Mouse (Mus musculus) limb, embryonic 14.5 days (tissue): ENCODE data around the gene Polr2i. TPM values are rescaled to one million over a fixed set of nuclear protein-coding genes. Genes with fewer than 3 reads are reported as not detected.

Source experiments
- ATAC-seq: fragments of 200-750 bp; cut with Nextera tagmentation; 2 replicates; pipeline ENCODE4 v1.8.0; 2017; ENCODE audit warnings: low read depth, moderate number of reproducible peaks, moderate TSS enrichment; ENCODE audit not compliant: low FRiP score
- DNase-seq: peaks from one replicate; pipeline ENCODE4 v3.0.0-alpha.2; 2015; ENCODE audit warnings: low spot score
- H3K27ac ChIP-seq: fragments of 300-500 bp; sonication (generic); replicated peaks from 2 replicates; pipeline ENCODE4 v1.5.1; 2014; ENCODE audit warnings: low read depth, mild to moderate bottlenecking, low read length, moderate library complexity, mixed read lengths
- H3K27me3 ChIP-seq: fragments of 300-500 bp; sonication (generic); 2 replicates; pipeline ENCODE4 v1.6.1; 2014; ENCODE audit warnings: low read length, mixed read lengths; ENCODE audit not compliant: control insufficient read depth, insufficient read depth
- H3K36me3 ChIP-seq: fragments of 300-500 bp; sonication (generic); 2 replicates; pipeline ENCODE4 v1.6.1; 2014; ENCODE audit warnings: mild to moderate bottlenecking, low read length, moderate library complexity, mixed read lengths; ENCODE audit not compliant: control insufficient read depth, insufficient read depth
- H3K4me1 ChIP-seq: fragments of 300-500 bp; sonication (generic); 2 replicates; pipeline ENCODE4 v1.6.1; 2014; ENCODE audit warnings: antibody characterized with exemption, low read length, mixed read lengths; ENCODE audit not compliant: control insufficient read depth, insufficient read depth
- H3K4me2 ChIP-seq: fragments of 300-500 bp; sonication (generic); replicated peaks from 2 replicates; pipeline ENCODE4 v1.6.1; 2014; ENCODE audit warnings: low read depth, mild to moderate bottlenecking, low read length, moderate library complexity; ENCODE audit not compliant: severe bottlenecking
- H3K4me3 ChIP-seq: fragments of 300-500 bp; sonication (generic); replicated peaks from 2 replicates; pipeline ENCODE4 v1.5.1; 2014; ENCODE audit warnings: low read length
- H3K9ac ChIP-seq: fragments of 300-500 bp; sonication (generic); 2 replicates; pipeline ENCODE4 v1.6.1; 2014; ENCODE audit warnings: mild to moderate bottlenecking, low read depth, low read length, moderate library complexity; ENCODE audit not compliant: severe bottlenecking
- H3K9me3 ChIP-seq: fragments of 300-500 bp; sonication (generic); 2 replicates; pipeline ENCODE4 v1.6.1; 2016; ENCODE audit warnings: low read length; ENCODE audit not compliant: control insufficient read depth
- POLR2A ChIP-seq: fragments of 200-500 bp; IDR thresholded peaks from 2 replicates; pipeline ENCODE4 v1.8.0; 2012; ENCODE audit warnings: inconsistent platforms, mild to moderate bottlenecking, moderate library complexity, borderline replicate concordance; ENCODE audit not compliant: insufficient read depth, insufficient read length; ENCODE audit errors: extremely low read depth
- WGBS: fragments of 180-500 bp; shearing (Covaris S2); extraction: QIAGEN DNeasy Blood & Tissue Kit; methylation state at CpG from one replicate; pipeline ENCODE4 v1.1.7; 2014; 5-methylcytosine and 5-hydroxymethylcytosine counted together
- polyA plus RNA-seq, 2 experiments: library from polyadenylated mRNA; depleted of rRNA in 1 of 2; stranded (reverse) in 1 of 2; unstranded in 1 of 2; fragments of >200 nt; fragmentation: Nextera tagmentation in 1 of 2; extraction: Ambion mirVana in 1 of 2; gene quantifications; 2 replicates each; pipeline versions ENCODE4 v1.2.1 to v1.2.3; 2012 to 2014

Gene Polr2i
- polyA plus RNA-seq, 2 experiments, result 186 to 227 TPM

DNA sequence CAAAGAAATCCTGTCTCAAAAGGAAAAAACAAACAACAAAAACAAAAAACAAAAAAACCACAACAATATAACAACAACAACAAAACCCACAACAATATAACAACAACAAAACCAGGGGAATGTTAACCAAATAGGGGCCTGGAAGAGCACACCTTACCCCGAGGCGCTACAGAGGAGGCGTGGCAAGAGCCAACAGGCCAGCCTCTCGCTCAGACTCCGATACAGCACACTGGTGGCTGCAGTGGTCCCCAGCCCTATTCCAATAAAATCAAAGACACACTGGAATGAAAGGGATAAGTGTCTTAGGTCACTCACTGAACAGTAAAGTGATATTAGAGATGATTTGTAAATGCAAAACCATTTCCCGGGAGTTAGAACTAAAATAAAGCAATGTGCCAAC lies 47.8 kb downstream of the Polr2i start:
- Histone ChIP-seq H3K4me2 (peak overlapping the region; percentile 92), H3K36me3 (no peaks in the 10 kb centered on the region), H3K27ac (0 out of 2 replicates have a peak overlapping the region, but pooled peaks have one; percentile 92), H3K9me3 (no peaks in the 10 kb centered on the region), H3K4me3 (peak overlapping the region; percentile 73), H3K27me3 (no peaks in the 10 kb centered on the region), H3K9ac (peak overlapping the region; percentile 50; the same call in 1 of the 2 replicates), H3K4me1 (peaks cover 5% of the 10 kb centered on the region; the same call in 1 of the 2 replicates)
- WGBS, result 2% methylated on average over 6 of the region's 6 CpGs
- no peak for DNase-seq
- TF ChIP-seq POLR2A, result no peak
- no peak for ATAC-seq

DNA sequence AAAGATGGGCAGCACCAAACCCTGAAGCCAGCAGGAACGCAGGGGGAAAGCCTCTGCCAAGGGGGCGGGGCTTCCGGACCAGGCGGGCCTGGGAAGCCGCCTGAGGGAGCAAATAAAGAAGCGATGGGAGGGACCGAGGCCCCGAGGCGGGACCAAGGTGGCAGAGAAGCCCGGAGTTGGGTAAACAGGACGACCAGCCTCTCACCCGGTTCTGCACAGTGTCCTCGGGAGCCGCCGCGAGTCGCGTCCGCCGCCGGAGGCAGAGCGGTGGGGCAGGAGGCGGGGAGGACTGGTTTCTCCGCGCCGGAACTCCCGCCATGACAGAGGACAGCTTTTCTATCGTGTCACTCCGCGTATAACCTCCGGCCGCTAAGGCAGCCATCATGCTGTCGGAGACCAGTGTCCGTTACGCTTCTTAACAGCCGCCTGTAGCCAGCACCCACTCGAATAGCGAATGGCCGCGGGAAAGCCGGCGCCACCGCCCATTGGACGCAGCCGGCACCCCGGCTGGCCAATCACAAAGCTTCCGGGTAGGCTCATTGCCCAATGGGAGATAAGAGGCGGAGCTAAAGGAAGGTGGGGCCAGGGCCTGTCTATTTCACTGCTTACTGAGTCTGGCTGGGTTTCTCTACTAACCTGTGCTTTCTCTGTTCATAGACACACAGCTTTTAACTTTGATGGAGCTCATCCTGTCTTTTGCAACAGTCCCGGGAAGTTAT lies 48.4 kb downstream of the Polr2i start, which contains the start of the genes Thap8 and Wdr62:
Thap8 (plus strand) TSS at position 144 of the 719 bp plus-strand sequence.
Wdr62 (minus strand) TSS at position 469 of the 719 bp plus-strand sequence.
- TF ChIP-seq POLR2A, result 0 out of 2 replicates have a peak, but pooled peaks have one; percentile 35
- peak within 1 kb of the TSS; percentile 92 for H3K4me2 ChIP-seq
- H3K9ac ChIP-seq, result peak within 1 kb of the TSS; percentile 50
- H3K27ac ChIP-seq, result peak within 1 kb of the TSS; percentile 92
- H3K4me3 ChIP-seq, result peak within 1 kb of the TSS; percentile 73
- peak; percentile 97 for DNase-seq
- H3K9me3 ChIP-seq, result no peaks in the 10 kb centered on the region
- ATAC-seq, result peak; percentile 96
- no peaks in the 10 kb centered on the region for H3K36me3 ChIP-seq
- no peaks in the 10 kb centered on the region for H3K27me3 ChIP-seq
- H3K4me1 ChIP-seq, result peaks cover 5% of the 10 kb centered on the region; the same call in 1 of the 2 replicates
- WGBS, result under 1% methylated on average over 49 of the region's 49 CpGs

DNA sequence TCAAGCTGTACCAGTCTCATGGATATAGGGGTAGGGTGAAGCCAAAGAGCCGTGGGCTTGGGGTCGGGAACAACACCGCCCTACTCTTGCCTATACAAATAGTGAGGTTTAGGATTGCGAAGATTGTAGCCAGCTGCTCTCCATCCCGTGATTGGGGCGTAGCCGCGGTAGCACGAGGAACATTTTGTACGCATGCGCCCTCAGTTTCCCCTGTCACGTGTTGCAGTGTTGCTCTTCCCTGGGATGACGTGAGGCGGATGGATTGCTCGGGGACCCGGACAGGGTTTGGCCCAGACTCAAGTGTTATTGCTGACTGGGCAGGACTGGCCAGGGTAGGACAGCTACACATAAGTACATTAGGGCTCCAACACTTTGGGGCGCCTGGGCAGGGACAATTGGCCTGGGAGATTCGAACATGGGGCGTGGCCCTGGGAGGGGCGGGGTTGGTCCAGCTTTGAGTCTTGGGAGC lies 49.0 kb downstream of the Polr2i start:
- Histone ChIP-seq H3K9me3 (no peaks in the 10 kb centered on the region), H3K4me2 (peak overlapping the region; percentile 92), H3K27ac (peak overlapping the region; percentile 92), H3K9ac (peak overlapping the region; percentile 34), H3K4me1 (peaks cover 5% of the 10 kb centered on the region; the same call in 1 of the 2 replicates), H3K4me3 (peak overlapping the region; percentile 73), H3K36me3 (no peaks in the 10 kb centered on the region), H3K27me3 (no peaks in the 10 kb centered on the region)
- under 1% methylated on average over 20 of the region's 20 CpGs for WGBS
- TF ChIP-seq POLR2A, result no peak
- ATAC-seq (peak; percentile 88), DNase-seq (peak; percentile 91)

DNA sequence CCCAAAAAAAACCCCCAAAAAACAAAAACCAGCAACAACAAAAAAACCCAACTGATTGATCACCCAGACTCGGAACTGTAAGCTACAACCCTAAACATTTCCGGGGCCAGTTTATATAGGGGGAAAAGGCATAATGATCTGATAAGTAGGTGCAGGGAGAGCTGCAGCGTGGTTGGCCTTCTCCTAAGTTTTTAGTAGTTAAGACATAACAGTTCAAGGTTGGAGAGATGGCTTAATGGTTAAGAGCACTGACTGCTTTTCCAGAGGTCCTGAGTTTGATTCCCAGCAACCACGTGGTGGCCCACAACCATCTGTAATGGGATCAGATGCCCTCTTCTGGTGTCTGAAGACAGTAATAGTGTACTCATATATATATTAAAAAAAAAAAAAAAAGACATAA lies 49.8 kb downstream of the Polr2i start:
- no peaks in the 10 kb centered on the region for H3K36me3 ChIP-seq
- no peak overlapping the region for H3K4me3 ChIP-seq
- no peak overlapping the region for H3K4me2 ChIP-seq
- no peak overlapping the region for H3K27ac ChIP-seq
- no peak for ATAC-seq
- H3K27me3 ChIP-seq, result no peaks in the 10 kb centered on the region
- TF ChIP-seq POLR2A, result no peak
- peaks cover 5% of the 10 kb centered on the region; the same call in 1 of the 2 replicates for H3K4me1 ChIP-seq
- DNase-seq, result no peak
- 78% methylated on average over 4 of the region's 4 CpGs for WGBS
- H3K9ac ChIP-seq, result no peak overlapping the region
- no peaks in the 10 kb centered on the region for H3K9me3 ChIP-seq

DNA sequence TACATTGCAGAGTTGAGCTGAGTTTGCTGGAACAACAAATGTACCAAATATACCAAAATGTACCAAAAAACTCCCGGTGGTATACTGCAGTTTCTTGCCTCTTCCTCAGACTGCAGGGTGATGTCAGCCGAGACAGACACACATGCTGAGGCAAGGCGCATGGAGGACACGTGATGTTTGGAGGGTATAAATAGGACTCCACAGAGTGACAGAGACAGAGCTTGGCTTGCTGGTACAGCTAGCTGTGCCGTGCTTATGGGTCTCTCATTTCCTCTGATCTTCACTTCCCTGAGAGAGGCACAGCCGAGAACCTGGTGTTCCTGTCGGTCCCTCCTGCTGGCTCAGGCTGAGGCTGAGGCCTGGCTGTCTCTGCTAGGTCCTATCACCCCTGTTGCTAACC lies 51.0 kb downstream of the Polr2i start:
- TF ChIP-seq POLR2A, result no peak
- Histone ChIP-seq H3K4me3 (no peak overlapping the region), H3K9me3 (no peaks in the 10 kb centered on the region), H3K4me1 (peaks cover 5% of the 10 kb centered on the region; the same call in 1 of the 2 replicates), H3K9ac (no peak overlapping the region), H3K4me2 (no peak overlapping the region), H3K27ac (no peak overlapping the region), H3K36me3 (no peaks in the 10 kb centered on the region), H3K27me3 (no peaks in the 10 kb centered on the region)
- ATAC-seq (no peak), DNase-seq (no peak)
- 74% methylated on average over 7 of the region's 7 CpGs for WGBS

Other genes starting within 250 kb of the Polr2i start
- gene Zfp568, start 248.0 kb upstream of the Polr2i start, polyA plus RNA-seq (2012; rRNA removed), result 23.8 and 25.4 TPM in 2 replicates
- 26.2 and 26.8 TPM in 2 replicates for gene Zfp568, start 248.0 kb upstream of the Polr2i start, polyA plus RNA-seq (2014; fragmentation: Nextera tagmentation; extraction: Ambion mirVana)
- 6.5 and 7.3 TPM in 2 replicates for gene Zfp14, start 180.6 kb upstream of the Polr2i start, polyA plus RNA-seq (2012; rRNA removed)
- 4.9 and 5.4 TPM in 2 replicates for gene Zfp14, start 180.6 kb upstream of the Polr2i start, polyA plus RNA-seq (2014; fragmentation: Nextera tagmentation; extraction: Ambion mirVana)
- gene Zfp82, start 159.0 kb upstream of the Polr2i start, polyA plus RNA-seq (2012; rRNA removed), result 3.3 and 3.7 TPM in 2 replicates
- gene Zfp82, start 159.0 kb upstream of the Polr2i start, polyA plus RNA-seq (2014; fragmentation: Nextera tagmentation; extraction: Ambion mirVana), result 6.8 and 7.7 TPM in 2 replicates
- gene Gm26920, start 141.5 kb upstream of the Polr2i start, polyA plus RNA-seq (2012; rRNA removed), result 1.1 and 1.2 TPM in 2 replicates
- gene Gm26920, start 141.5 kb upstream of the Polr2i start, polyA plus RNA-seq (2014; fragmentation: Nextera tagmentation; extraction: Ambion mirVana), result 3.5 and 3.6 TPM in 2 replicates
- 8.0 and 9.3 TPM in 2 replicates for gene Zfp566, start 141.4 kb upstream of the Polr2i start, polyA plus RNA-seq (2012; rRNA removed)
- 11.0 and 13.2 TPM in 2 replicates for gene Zfp566, start 141.4 kb upstream of the Polr2i start, polyA plus RNA-seq (2014; fragmentation: Nextera tagmentation; extraction: Ambion mirVana)
- gene Zfp260, start 137.2 kb upstream of the Polr2i start, polyA plus RNA-seq (2012; rRNA removed), result 53.3 and 63.7 TPM in 2 replicates
- gene Zfp260, start 137.2 kb upstream of the Polr2i start, polyA plus RNA-seq (2014; fragmentation: Nextera tagmentation; extraction: Ambion mirVana), result 140 and 159 TPM in 2 replicates
- 5.8 TPM in 2 replicates for gene Zfp382, start 110.0 kb upstream of the Polr2i start, polyA plus RNA-seq (2012; rRNA removed)
- 5.0 and 5.9 TPM in 2 replicates for gene Zfp382, start 110.0 kb upstream of the Polr2i start, polyA plus RNA-seq (2014; fragmentation: Nextera tagmentation; extraction: Ambion mirVana)
- 66.8 and 93.4 TPM in 2 replicates for gene Zfp146, start 62.2 kb upstream of the Polr2i start, polyA plus RNA-seq (2012; rRNA removed)
- 19.9 and 20.3 TPM in 2 replicates for gene Zfp146, start 62.2 kb upstream of the Polr2i start, polyA plus RNA-seq (2014; fragmentation: Nextera tagmentation; extraction: Ambion mirVana)
- 1.5 and 2.7 TPM in 2 replicates for gene Cox7a1, start 47.8 kb upstream of the Polr2i start, polyA plus RNA-seq (2012; rRNA removed)
- gene Cox7a1, start 47.8 kb upstream of the Polr2i start, polyA plus RNA-seq (2014; fragmentation: Nextera tagmentation; extraction: Ambion mirVana), result 3.3 and 4.5 TPM in 2 replicates
- 392 and 597 TPM in 2 replicates for gene Capns1, start 33.1 kb upstream of the Polr2i start, polyA plus RNA-seq (2012; rRNA removed)
- gene Capns1, start 33.1 kb upstream of the Polr2i start, polyA plus RNA-seq (2014; fragmentation: Nextera tagmentation; extraction: Ambion mirVana), result 116 and 117 TPM in 2 replicates
- 78.9 and 90.3 TPM in 2 replicates for gene Tbcb, start 324 bp downstream of the Polr2i start, polyA plus RNA-seq (2012; rRNA removed)
- 168 and 185 TPM in 2 replicates for gene Tbcb, start 324 bp downstream of the Polr2i start, polyA plus RNA-seq (2014; fragmentation: Nextera tagmentation; extraction: Ambion mirVana)
- 0.24 and 0.42 TPM in 2 replicates for gene Ovol3, start 3.8 kb downstream of the Polr2i start, polyA plus RNA-seq (2012; rRNA removed)
- gene Ovol3, start 3.8 kb downstream of the Polr2i start, polyA plus RNA-seq (2014; fragmentation: Nextera tagmentation; extraction: Ambion mirVana), result 0.29 and 0.72 TPM in 2 replicates
- 0.10 and 0.23 TPM in 2 replicates for gene Thap8, start 48.1 kb downstream of the Polr2i start, polyA plus RNA-seq (2012; rRNA removed)
- 0.15 TPM in 1 of 2 replicates, not detected in the other for gene Thap8, start 48.1 kb downstream of the Polr2i start, polyA plus RNA-seq (2014; fragmentation: Nextera tagmentation; extraction: Ambion mirVana)
- gene Wdr62, start 48.5 kb downstream of the Polr2i start, polyA plus RNA-seq (2012; rRNA removed), result 22.9 and 26.4 TPM in 2 replicates
- gene Wdr62, start 48.5 kb downstream of the Polr2i start, polyA plus RNA-seq (2014; fragmentation: Nextera tagmentation; extraction: Ambion mirVana), result 7.8 and 8.8 TPM in 2 replicates
- gene Clip3, start 59.8 kb downstream of the Polr2i start, polyA plus RNA-seq (2012; rRNA removed), result 106 and 122 TPM in 2 replicates
- 55.1 and 56.7 TPM in 2 replicates for gene Clip3, start 59.8 kb downstream of the Polr2i start, polyA plus RNA-seq (2014; fragmentation: Nextera tagmentation; extraction: Ambion mirVana)
- gene Alkbh6, start 76.8 kb downstream of the Polr2i start, polyA plus RNA-seq (2012; rRNA removed), result 124 and 169 TPM in 2 replicates
- 79.7 and 86.6 TPM in 2 replicates for gene Alkbh6, start 76.8 kb downstream of the Polr2i start, polyA plus RNA-seq (2014; fragmentation: Nextera tagmentation; extraction: Ambion mirVana)
- 141 and 209 TPM in 2 replicates for gene Syne4, start 82.9 kb downstream of the Polr2i start, polyA plus RNA-seq (2012; rRNA removed)
- gene Syne4, start 82.9 kb downstream of the Polr2i start, polyA plus RNA-seq (2014; fragmentation: Nextera tagmentation; extraction: Ambion mirVana), result 40.3 and 56.2 TPM in 2 replicates
- gene E130208F15Rik, start 89.8 kb downstream of the Polr2i start, polyA plus RNA-seq (2012; rRNA removed), result 0.98 and 1.1 TPM in 2 replicates
- gene E130208F15Rik, start 89.8 kb downstream of the Polr2i start, polyA plus RNA-seq (2014; fragmentation: Nextera tagmentation; extraction: Ambion mirVana), result not detected in 2 replicates
- gene Sdhaf1, start 91.9 kb downstream of the Polr2i start, polyA plus RNA-seq (2012; rRNA removed), result 18.6 and 19.2 TPM in 2 replicates
- 19.7 and 20.7 TPM in 2 replicates for gene Sdhaf1, start 91.9 kb downstream of the Polr2i start, polyA plus RNA-seq (2014; fragmentation: Nextera tagmentation; extraction: Ambion mirVana)
- 11.5 and 17.7 TPM in 2 replicates for gene Lrfn3, start 130.8 kb downstream of the Polr2i start, polyA plus RNA-seq (2012; rRNA removed)
- gene Lrfn3, start 130.8 kb downstream of the Polr2i start, polyA plus RNA-seq (2014; fragmentation: Nextera tagmentation; extraction: Ambion mirVana), result 6.3 and 6.9 TPM in 2 replicates
- gene Tyrobp, start 181.8 kb downstream of the Polr2i start, polyA plus RNA-seq (2012; rRNA removed), result 54.2 and 79.2 TPM in 2 replicates
- 69.8 and 84.7 TPM in 2 replicates for gene Tyrobp, start 181.8 kb downstream of the Polr2i start, polyA plus RNA-seq (2014; fragmentation: Nextera tagmentation; extraction: Ambion mirVana)
- 1.9 and 2.2 TPM in 2 replicates for gene Hcst, start 187.9 kb downstream of the Polr2i start, polyA plus RNA-seq (2012; rRNA removed)
- gene Hcst, start 187.9 kb downstream of the Polr2i start, polyA plus RNA-seq (2014; fragmentation: Nextera tagmentation; extraction: Ambion mirVana), result 0.70 and 3.0 TPM in 2 replicates
- gene Nfkbid, start 189.8 kb downstream of the Polr2i start, polyA plus RNA-seq (2012; rRNA removed), result 3.0 and 3.5 TPM in 2 replicates
- 1.7 and 2.2 TPM in 2 replicates for gene Nfkbid, start 189.8 kb downstream of the Polr2i start, polyA plus RNA-seq (2014; fragmentation: Nextera tagmentation; extraction: Ambion mirVana)
- 41.9 and 55.5 TPM in 2 replicates for gene Aplp1, start 213.6 kb downstream of the Polr2i start, polyA plus RNA-seq (2012; rRNA removed)
- 31.4 and 37.4 TPM in 2 replicates for gene Aplp1, start 213.6 kb downstream of the Polr2i start, polyA plus RNA-seq (2014; fragmentation: Nextera tagmentation; extraction: Ambion mirVana)
- gene Kirrel2, start 225.7 kb downstream of the Polr2i start, polyA plus RNA-seq (2012; rRNA removed), result 0.06 and 0.13 TPM in 2 replicates
- gene Kirrel2, start 225.7 kb downstream of the Polr2i start, polyA plus RNA-seq (2014; fragmentation: Nextera tagmentation; extraction: Ambion mirVana), result 0.07 TPM in 1 of 2 replicates, not detected in the other
- gene Nphs1, start 226.4 kb downstream of the Polr2i start, polyA plus RNA-seq (2012; rRNA removed), result 0.03 and 0.06 TPM in 2 replicates
- gene Nphs1, start 226.4 kb downstream of the Polr2i start, polyA plus RNA-seq (2014; fragmentation: Nextera tagmentation; extraction: Ambion mirVana), result 0.14 and 0.23 TPM in 2 replicates